Mouse (Mus musculus) adrenal gland, postnatal 14 days (tissue): ENCODE measurements at regions not wholly inside any gene's neighbourhood (a gene's known extent, or its start where the extent isn't known, plus 50 kb on each side); places are given as distances from the start of the nearest gene placed in this dataset.

ENCODE experiments used
- DNase-seq: peaks from one replicate; pipeline ENCODE4 v3.0.0; 2021; ENCODE audit warnings: mixed read lengths

DNA sequence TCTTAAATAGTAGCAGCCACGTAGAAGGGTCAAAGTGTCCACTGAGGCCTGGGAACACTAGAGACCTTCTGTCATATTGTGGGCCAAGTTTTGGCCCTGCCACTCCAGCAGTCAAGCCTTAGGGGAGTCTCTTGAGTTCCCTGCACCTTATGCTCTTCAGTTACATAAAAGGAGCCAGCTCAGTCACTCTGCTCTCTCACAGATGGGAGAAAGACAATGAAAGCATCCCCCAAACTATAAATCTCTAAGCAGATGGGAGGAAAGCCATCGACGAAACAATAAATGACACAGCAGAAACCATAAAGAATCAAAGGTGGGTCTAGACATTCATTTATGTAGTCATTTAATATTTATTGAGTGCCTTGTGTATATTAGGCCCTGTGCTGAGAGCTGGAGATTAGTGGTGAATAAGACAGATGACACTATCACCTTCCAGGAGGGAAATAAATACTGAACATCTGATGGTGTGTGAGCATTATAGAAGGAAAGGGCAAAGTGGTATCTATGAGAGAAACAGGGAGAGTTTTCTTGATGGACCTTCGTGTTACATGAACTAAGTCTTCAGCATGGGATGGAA, 137.5 kb upstream of the Synpr start:
- no peak for DNase-seq

DNA sequence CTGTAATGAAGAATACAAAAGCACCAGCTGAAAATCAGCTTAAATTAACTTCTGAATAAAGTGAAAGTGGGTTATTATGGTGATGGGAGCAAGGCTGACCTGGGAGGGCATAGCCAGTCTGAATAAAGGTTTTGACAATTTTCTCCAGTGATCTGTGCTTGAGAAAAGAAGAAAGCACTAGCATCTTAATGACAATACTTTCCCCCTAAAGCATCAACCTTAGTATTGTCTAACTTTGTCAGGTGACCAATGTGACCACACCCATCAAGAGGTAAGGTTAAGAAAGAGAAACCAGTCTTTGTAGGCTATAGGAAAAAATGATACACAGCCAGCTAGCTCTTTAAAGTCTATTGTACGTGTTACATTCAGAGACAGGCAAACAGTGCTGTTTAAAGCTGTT, 135.0 kb upstream of the Synpr start:
- DNase-seq = no peak

- DNase-seq = no peak
Measured at GRCm38 (mm10) chr14:13151672-13152071, 132.9 kb upstream of the Synpr start.

GRCm38 (mm10) chr14:13176149-13176548, 108.4 kb upstream of the Synpr start:
- DNase-seq = no peak

- DNase-seq = no peak
Measured at GRCm38 (mm10) chr14:13177906-13178305, 106.7 kb upstream of the Synpr start.

DNA sequence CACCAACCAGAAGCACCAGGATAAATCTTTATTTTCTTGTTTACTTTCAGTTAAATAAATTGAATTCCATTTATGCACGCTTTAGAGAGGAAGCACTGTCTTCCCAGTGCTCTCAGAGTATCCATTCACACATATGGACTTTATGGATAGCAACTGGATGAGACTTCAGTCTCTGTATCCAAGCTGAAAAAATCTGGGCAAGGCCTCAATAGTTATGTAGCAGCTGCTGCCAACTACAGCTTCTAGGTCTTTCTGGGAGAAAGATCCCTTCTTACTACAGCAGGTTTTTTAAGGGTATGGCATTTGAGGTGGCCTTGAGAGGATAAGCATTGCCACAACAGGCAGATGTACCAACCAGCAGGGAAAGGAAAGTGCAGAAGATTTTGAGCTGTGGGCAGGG, 93.8 kb upstream of the Synpr start:
- no peak for DNase-seq

DNA sequence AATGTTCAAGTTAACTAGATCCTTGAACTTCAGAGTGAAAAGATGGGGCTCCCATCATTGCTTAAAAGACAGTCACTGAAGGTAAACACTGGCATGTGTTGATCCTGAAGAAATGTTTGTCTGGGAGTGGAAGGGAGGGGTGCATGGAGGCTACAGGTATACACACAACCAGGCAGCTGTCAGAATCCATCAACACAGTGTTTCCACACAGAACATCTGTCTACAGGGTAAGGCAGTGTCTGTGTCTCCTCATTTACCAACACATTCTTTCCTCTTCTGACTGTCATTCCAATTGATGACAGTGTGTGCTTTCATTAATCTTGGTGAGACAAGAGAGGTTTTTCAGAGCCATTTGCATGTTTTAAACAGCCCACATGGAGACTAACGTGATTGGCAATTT, 91.8 kb upstream of the Synpr start:
- no peak for DNase-seq

GRCm38 (mm10) chr14:13197330-13197892, 87.2 kb upstream of the Synpr start:
- no peak for DNase-seq

DNA sequence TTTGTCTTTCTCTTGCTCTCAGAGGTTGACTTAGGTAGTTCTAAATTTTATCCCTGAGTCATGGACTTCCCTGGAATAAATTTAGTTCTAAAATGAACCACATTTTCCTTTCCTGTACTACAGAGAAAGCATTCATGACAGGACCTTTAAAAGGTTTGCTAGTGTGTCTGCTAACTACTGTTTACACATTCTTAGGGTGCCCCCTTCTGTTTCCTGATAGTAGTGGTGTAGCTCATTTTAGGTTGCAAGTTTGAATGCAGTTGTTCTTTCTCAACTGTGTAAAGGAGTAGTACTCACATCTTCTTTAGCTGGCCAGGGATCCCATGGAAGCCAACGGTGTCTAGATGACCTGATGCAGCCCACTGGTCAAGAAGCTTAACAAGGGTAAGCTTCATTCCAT, 86.1 kb upstream of the Synpr start:
- peak; percentile 35 for DNase-seq

DNA sequence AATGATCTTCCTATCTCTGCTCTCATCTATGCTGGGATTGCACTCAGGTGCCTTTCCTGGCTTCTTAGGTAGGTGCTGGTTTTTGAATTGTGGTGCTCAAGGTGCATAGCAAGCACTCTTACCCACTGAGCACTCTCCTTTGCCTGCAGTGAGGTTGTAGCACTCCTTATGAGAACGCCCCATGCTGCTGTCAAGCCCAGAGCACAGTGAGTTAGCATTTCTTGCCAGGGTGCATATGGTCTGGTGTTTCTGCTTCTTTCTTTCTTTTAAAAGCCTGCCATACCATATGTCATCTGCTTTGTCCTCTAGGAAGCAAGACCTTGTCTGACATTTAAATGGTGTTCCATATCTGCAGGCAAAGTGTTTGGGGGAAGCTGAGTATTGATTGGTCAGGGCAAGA, 71.9 kb upstream of the Synpr start:
- DNase-seq = no peak
